Mouse (Mus musculus) kidney, postnatal 10 days (tissue): ENCODE results near the gene Zfp263.

Experiments used
- DNase-seq: peaks from one replicate; pipeline ENCODE4 v3.0.0; 2021; ENCODE audit warnings: mixed read lengths

Zfp263 gene

GRCm38 (mm10) chr16:3743503-3744185, at the start of gene Zfp263:
Gene Zfp263, plus strand, starts transcription at chr16:3744093.
- DNase-seq: peak; percentile 97

- no peak for DNase-seq
Measured at GRCm38 (mm10) chr16:3699281-3699680, 44.6 kb upstream of the Zfp263 start.

DNA sequence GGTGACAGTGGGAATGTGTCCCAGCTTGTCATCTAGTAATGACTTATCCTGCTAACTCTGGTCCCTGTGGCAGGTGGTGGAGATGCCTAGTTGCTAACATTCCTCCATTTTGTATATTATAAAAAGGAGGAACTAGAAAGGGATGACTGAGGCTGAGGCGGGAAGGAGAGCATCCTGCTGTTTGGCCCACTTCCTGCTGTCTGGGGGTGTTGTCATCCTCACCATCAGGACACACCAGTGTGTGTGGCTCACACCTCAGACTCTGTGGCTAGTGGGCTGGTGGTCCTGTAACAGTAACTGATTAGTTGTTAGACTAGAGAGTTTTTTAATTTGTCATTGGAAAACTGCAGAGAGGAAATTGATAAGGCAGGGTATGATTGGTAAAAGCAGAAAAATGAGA, 43.0 kb upstream of the Zfp263 start:
- DNase-seq: no peak

DNA sequence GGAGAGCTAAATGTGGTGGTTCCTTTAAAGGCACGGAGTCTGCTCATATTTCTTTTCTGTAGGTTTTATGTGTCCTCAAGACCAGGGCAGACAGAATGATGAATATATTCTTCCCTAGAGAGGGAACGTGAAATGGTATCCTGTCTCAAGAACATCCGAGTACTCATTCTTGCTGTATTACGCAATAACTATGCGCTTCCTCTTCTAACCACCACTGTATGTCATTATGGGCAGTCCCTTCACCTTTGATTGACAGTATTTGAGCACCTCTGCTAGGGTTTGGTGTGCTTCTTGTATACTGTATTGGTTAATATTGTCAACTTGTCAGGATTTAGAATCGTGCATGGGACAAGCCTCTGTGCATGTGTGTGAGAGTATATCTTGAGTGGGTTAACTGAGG, 37.2 kb upstream of the Zfp263 start:
- no peak for DNase-seq

GRCm38 (mm10) chr16:3714731-3715130, 29.2 kb upstream of the Zfp263 start:
- DNase-seq: no peak

- no peak for DNase-seq
Measured at GRCm38 (mm10) chr16:3717980-3718379, 25.9 kb upstream of the Zfp263 start, which contains the start of gene Mefv. Gene Mefv, minus strand, starts transcription at chr16:3718097.

DNA sequence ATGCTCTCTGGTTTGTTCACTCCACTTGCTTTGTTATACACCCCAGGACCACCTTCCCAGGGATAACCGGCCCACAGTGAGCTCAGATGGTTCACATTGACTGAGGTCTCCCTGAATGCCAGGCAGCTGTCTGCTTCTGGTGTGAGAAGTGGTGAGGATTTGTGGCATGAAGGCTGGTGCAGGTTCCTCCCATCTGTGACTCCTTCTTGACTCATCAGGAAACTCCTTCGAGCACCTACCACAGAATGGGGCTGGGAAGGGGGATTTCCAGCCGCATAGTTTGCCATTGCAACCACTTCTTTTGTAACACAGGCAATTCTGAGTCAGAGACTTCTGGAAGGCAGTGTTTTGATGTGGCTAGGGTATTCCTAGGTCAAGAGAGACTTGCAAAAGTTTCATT, 20.7 kb upstream of the Zfp263 start:
- no peak for DNase-seq

DNA sequence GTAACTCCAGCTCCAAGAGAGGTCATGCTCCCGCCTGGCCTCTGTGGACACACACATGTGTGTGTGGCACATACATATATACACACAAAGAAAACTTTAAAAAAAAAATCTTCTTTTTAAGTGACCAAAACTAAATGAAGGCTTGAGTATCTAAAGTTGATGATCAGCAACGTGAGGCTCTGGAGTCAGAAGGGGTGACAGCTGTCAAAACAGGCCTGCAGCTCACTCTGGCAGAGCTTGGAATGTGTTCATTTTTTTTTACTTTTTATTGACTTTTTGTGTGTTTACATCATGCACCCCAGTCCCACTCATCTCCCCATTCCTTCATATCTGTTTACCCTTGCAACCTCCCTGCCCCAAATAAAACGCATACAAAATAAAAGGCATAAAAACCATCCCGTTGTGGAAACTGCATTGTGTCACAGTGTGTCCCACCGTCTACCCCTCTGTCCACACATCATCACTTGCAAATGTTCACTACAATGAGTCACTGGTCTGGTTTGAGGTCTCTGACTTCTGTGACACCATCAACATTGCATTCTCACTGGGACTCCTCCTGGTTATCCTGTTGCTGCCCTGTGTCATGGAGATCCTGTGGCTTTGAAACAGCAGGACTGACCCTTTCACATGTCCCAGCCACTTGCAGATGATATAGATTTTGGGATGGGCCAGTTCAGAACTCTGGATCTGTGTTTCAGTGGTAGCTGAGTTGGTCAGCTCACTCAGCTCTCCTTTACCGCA, 15.7 kb upstream of the Zfp263 start:
- DNase-seq: no peak

GRCm38 (mm10) chr16:3732612-3733011, 11.3 kb upstream of the Zfp263 start:
- no peak for DNase-seq

- DNase-seq: no peak
Measured at GRCm38 (mm10) chr16:3733198-3733732, 10.6 kb upstream of the Zfp263 start.

GRCm38 (mm10) chr16:3742466-3742865, 1.4 kb upstream of the Zfp263 start:
- DNase-seq: no peak

DNA sequence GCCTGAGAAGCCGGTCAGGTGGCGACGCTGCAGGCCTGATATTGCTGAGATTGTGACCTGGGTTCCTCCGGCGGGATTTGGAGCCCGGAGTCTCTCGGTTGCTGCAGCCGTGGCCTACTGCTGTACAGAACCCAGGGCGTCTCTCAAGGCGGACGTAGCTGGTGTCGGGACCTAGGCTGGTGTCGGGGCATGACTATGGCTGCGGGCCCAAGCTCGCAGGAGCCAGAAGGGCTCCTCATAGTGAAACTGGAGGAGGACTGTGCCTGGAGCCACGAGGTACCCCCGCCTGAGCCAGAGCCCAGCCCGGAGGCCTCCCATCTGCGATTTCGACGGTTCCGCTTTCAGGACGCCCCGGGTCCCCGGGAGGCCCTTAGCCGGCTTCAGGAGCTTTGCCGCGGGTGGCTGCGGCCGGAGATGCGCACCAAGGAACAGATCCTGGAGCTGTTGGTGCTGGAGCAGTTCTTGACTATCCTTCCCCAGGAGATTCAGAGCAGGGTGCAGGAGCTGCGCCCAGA, 350 bp downstream of the Zfp263 start:
- no peak for DNase-seq

DNA sequence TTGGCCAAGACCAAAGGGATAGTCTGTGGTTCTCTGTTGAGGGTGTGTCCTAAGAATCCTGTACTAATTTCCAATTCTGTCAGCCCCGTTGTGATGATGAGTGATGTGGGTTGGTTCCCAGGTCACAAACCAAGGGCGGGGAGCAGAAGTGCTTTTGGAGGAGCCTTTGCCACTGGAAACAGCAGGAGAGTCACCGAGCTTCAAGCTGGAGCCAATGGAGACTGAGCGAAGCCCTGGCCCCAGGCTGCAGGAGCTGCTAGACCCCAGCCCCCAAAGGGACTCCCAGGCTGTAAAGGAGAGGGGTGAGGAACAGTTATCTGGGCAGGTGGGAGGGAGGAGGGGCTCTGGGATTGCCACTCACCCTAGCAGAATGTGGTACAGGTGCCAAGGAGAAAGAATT, 1.8 kb downstream of the Zfp263 start:
- DNase-seq: no peak

GRCm38 (mm10) chr16:3748976-3749375, 5.1 kb downstream of the Zfp263 start:
- no peak for DNase-seq

DNA sequence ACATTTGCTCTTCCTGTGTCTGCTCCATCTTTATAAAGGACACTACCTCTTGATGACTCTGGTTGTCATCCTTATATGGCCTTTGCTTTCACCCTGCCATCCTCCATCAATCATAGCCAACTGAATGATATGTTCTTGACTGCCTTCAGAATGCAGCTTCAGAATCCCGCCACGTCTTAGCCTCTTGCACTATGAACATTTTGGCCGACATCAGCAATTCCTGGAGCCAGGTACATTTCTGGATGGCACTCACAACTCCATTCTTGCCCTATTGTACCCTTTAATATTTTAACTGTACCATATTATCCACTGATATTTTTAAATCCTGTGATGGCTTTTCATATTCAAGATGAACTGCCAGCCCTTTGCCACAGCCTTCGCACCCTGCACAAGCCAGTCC, 27.7 kb downstream of the Zfp263 start:
- DNase-seq: no peak

DNA sequence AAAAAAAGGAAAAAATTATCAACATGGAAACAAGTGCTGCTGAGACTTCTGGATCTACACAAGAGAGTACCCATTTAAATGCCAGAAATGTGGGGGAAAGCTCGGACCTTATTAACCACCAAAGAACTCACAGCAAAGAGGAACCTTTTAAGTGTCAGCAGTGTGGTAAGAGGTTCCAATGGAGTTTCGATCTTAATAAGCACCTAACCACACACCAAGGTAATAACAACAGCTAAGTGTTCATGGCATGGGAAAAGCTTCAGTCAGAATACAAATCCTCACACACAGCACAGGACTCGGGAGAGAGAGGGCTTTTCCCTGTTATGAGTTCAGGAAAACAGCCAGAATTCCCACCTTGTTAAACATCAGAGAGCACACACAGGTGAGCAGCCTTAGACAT, 32.5 kb downstream of the Zfp263 start:
- no peak for DNase-seq

DNA sequence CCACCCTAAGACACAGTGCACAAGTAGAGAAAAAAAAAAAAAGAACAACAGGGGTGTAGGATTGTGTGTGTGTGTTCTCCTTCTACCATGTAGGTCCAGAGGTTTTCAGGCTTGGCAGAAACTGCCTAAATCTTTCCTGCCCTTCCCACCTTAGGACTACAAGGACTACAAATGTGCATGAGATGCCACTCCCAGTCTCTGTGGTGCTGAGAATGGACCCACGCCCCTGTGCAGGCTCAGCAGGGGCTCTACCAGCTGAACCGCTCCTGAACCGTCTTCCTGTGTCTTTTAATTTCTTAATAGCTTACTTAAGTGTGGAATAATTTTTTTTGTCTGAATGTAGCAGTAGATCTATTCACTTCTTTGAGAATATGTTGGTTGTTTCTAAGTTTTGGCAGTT, 34.1 kb downstream of the Zfp263 start:
- DNase-seq: no peak

- DNase-seq: no peak
Measured at GRCm38 (mm10) chr16:3781237-3781636, 37.3 kb downstream of the Zfp263 start.

DNA sequence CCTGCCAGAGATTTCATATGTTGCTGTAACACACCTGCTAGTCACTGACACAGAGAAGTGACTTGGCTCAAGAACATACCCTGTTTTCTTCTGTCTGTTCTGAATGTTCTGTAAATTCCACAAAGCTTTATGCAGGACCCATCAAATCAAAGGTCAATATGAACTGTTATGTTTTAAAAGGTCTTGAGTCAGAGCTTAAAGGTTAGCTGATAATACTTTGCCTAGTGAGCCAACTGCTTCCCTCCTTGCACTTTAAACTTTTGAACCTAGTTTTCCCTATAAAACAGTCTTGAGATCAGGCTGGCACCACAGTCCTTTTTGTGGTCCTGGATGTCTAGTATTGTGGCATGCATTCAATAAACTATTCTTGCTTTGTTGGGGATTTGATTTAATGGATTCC, 44.5 kb downstream of the Zfp263 start:
- no peak for DNase-seq
